18 mouse cellular contexts compared by ENCODE assay signal in the genomic region with DNA sequence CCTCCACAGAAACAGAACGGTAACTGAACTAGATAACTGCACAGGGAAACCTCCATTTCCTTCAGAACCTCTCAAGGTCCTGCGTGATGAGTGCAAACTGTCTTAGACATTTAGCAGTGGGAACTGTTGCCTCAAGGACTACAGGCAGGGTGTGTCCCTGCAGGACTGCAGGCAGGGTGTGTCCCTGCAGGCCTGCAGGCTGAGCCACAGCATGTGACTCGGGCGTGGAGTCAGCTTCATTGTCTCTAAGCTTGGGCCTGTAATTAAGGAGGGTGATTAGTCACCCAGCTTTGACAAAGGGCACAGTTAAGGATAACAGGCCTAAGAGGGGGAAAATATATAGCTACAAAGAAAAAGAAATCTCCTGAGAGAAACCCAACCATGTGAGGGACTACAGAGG.
DNase-seq lines count a peak whose midpoint lies in the region; ATAC-seq and TF ChIP-seq lines count a peak whose summit lies in the region.
"Had no signal": no experiment of that assay in that cellular context is flagged by ENCODE, and none has a peak within 500 bp of the region (broad histone marks: within the 10 kb centered on the region; RNA-seq: fewer than 3 reads in every experiment).

No protein-coding gene starts in this region.

- H3K4me2 ChIP-seq in intestine, embryonic 15.5 days (replicated peaks), result no peak overlapping the region
- no peak overlapping the region for H3K4me2 ChIP-seq in liver, embryonic 16.5 days (ENCODE audit: low read depth, low read length)
- no peak overlapping the region for H3K4me2 ChIP-seq in stomach, embryonic 15.5 days
- H3K4me2 ChIP-seq: forebrain, embryonic 12.5 days; hindbrain, embryonic 13.5 days; neural tube, embryonic 15.5 days had no signal

- in situ Hi-C loops in ES-E14 (cut with MboI; ENCODE audit: low sequenced_read_pairs in 2 of 2, unreplicated experiment in 2 of 2), result no loop called here

- H3K36me3 ChIP-seq in ES-E14 (ENCODE audit: control insufficient read depth, insufficient read depth, low read length, poor library complexity, severe bottlenecking), result peaks cover 46% of the 10 kb centered on the region
- H3K36me3 ChIP-seq in intestine, embryonic 15.5 days, result peaks cover 61% of the 10 kb centered on the region
- H3K36me3 ChIP-seq in liver, embryonic 16.5 days (ENCODE audit: control insufficient read depth, insufficient read depth), result peaks cover 43% of the 10 kb centered on the region
- peaks cover 57% of the 10 kb centered on the region for H3K36me3 ChIP-seq in stomach, embryonic 15.5 days

- H3K27ac ChIP-seq in ES-E14 (ENCODE audit: insufficient read depth, low read depth, low read length, poor library complexity, severe bottlenecking), result peak overlapping the region; percentile 77
- H3K27ac ChIP-seq in intestine, embryonic 15.5 days, result no peak overlapping the region
- H3K27ac ChIP-seq in liver, embryonic 16.5 days (ENCODE audit: low read length), result no peak overlapping the region
- no peak overlapping the region for H3K27ac ChIP-seq in stomach, embryonic 15.5 days
- H3K27ac ChIP-seq: forebrain, embryonic 12.5 days; hindbrain, embryonic 13.5 days; neural tube, embryonic 15.5 days had no signal

- peaks cover 11 to 42% of the 10 kb centered on the region in 2 experiments for H3K4me1 ChIP-seq in ES-E14 (ENCODE audit: control insufficient read depth in 2 of 2, insufficient read depth in 2 of 2, low read length in 2 of 2, poor library complexity in 1 of 2)
- no peaks in the 10 kb centered on the region for H3K4me1 ChIP-seq in intestine, embryonic 15.5 days (replicated peaks)
- peaks cover 3% of the 10 kb centered on the region for H3K4me1 ChIP-seq in liver, embryonic 16.5 days (ENCODE audit: control insufficient read depth, low read depth, low read length)
- no peaks in the 10 kb centered on the region for H3K4me1 ChIP-seq in stomach, embryonic 15.5 days
- H3K4me1 ChIP-seq: forebrain, embryonic 12.5 days; hindbrain, embryonic 13.5 days; neural tube, embryonic 15.5 days had no signal

- H3K9me3 ChIP-seq in ES-E14 (ENCODE audit: control insufficient read depth, insufficient read depth, low read depth, low read length), result no peaks in the 10 kb centered on the region
- H3K9me3 ChIP-seq in intestine, embryonic 15.5 days, result no peaks in the 10 kb centered on the region
- no peaks in the 10 kb centered on the region for H3K9me3 ChIP-seq in liver, embryonic 16.5 days (replicated peaks; ENCODE audit: control insufficient read depth, low read length)
- H3K9me3 ChIP-seq in stomach, embryonic 15.5 days, result no peaks in the 10 kb centered on the region
- H3K9me3 ChIP-seq: forebrain, embryonic 12.5 days; hindbrain, embryonic 13.5 days; neural tube, embryonic 15.5 days had no signal

- WGBS in intestine, embryonic 15.5 days, result 58% methylated on average over 4 of the region's 4 CpGs
- 30% methylated on average over 4 of the region's 4 CpGs for WGBS in liver, embryonic 16.5 days (ENCODE audit: insufficient replicate concordance)
- 61% methylated on average over 4 of the region's 4 CpGs for WGBS in stomach, embryonic 15.5 days

- DNase-seq in ES-E14 (ENCODE audit: low read depth, low spot score), result no peak
- no peak for DNase-seq in adrenal gland, postnatal 10 days
- no peak for DNase-seq in cerebellum, adult 18-20 months
- no peak for DNase-seq in cerebellum, postnatal 25 days
- DNase-seq: cerebellum, adult 9-11 months; embryo, embryonic 11 days; kidney, adult 18-20 months; kidney, postnatal 14 days; layer of hippocampus, adult 9-11 months; lung, adult 2 months; retina, postnatal 1 day had no signal

- H3K27me3 ChIP-seq in intestine, embryonic 15.5 days (replicated peaks), result no peaks in the 10 kb centered on the region
- no peaks in the 10 kb centered on the region for H3K27me3 ChIP-seq in liver, embryonic 16.5 days (ENCODE audit: control insufficient read depth, insufficient read depth, low read depth, low read length)
- no peaks in the 10 kb centered on the region for H3K27me3 ChIP-seq in stomach, embryonic 15.5 days (replicated peaks)
- H3K27me3 ChIP-seq: forebrain, embryonic 12.5 days; hindbrain, embryonic 13.5 days; neural tube, embryonic 15.5 days; Patski had no signal

- no peak overlapping the region; the same call in 1 of the 2 replicates for H3K9ac ChIP-seq in ES-E14 (ENCODE audit: insufficient read depth, low read depth, low read length, poor library complexity, severe bottlenecking)
- H3K9ac ChIP-seq in intestine, embryonic 15.5 days, result no peak overlapping the region
- H3K9ac ChIP-seq in liver, embryonic 16.5 days (ENCODE audit: low read depth, low read length), result no peak overlapping the region
- no peak overlapping the region for H3K9ac ChIP-seq in stomach, embryonic 15.5 days
- H3K9ac ChIP-seq: forebrain, embryonic 12.5 days; hindbrain, embryonic 13.5 days; neural tube, embryonic 15.5 days had no signal

- peak overlapping the region in 1 of 2 experiments; percentile 24; a peak in 2 of 4 replicates for H3K4me3 ChIP-seq in ES-E14 (ENCODE audit: insufficient read depth in 1 of 2, low read depth in 1 of 2, low read length in 2 of 2, poor library complexity in 1 of 2, severe bottlenecking in 1 of 2)
- H3K4me3 ChIP-seq in intestine, embryonic 15.5 days (replicated peaks), result no peak overlapping the region
- H3K4me3 ChIP-seq in liver, embryonic 16.5 days (ENCODE audit: low read depth, low read length), result no peak overlapping the region
- H3K4me3 ChIP-seq in stomach, embryonic 15.5 days (replicated peaks), result no peak overlapping the region
- H3K4me3 ChIP-seq: forebrain, embryonic 12.5 days; hindbrain, embryonic 13.5 days; neural tube, embryonic 15.5 days had no signal

- ATAC-seq in intestine, embryonic 15.5 days, result peak; percentile 92
- peak; percentile 52; the same call in 1 of the 2 replicates for ATAC-seq in liver, embryonic 16.5 days (ENCODE audit: low read depth)
- peak; percentile 79; the same call in 1 of the 2 replicates for ATAC-seq in stomach, embryonic 15.5 days (ENCODE audit: insufficient read depth, low FRiP score, low read depth)
- ATAC-seq: Patski had no signal

TF ChIP-seq in ES-E14, 5 proteins besides CTCF, POLR2A, EP300 and RAD21:
- TF ChIP-seq HCFC1 (IDR thresholded peaks at IDR 0.05; ENCODE audit: borderline replicate concordance, insufficient read depth, low read length) (no peak), ZNF384 (IDR thresholded peaks at IDR 0.05; ENCODE audit: low read depth, low read length) (no peak), ZC3H11A (IDR thresholded peaks at IDR 0.05; ENCODE audit: borderline replicate concordance, low read depth, low read length) (no peak)
